Mouse (Mus musculus) limb, embryonic 12.5 days (tissue): ENCODE measurements around the gene 1700086D15Rik. TPM values are rescaled to one million over a fixed set of nuclear protein-coding genes. Genes with fewer than 3 reads are reported as not detected.

ENCODE experiments used
- ATAC-seq: fragments of 200-750 bp; cut with Nextera tagmentation; 2 replicates; pipeline ENCODE4 v1.8.0; 2017; ENCODE audit warnings: low read depth, moderate TSS enrichment; ENCODE audit not compliant: insufficient number of reproducible peaks, insufficient read depth, low FRiP score, low TSS enrichment
- H3K27ac ChIP-seq: fragments of 300-500 bp; sonication (generic); 2 replicates; pipeline ENCODE4 v1.5.1; 2016; ENCODE audit warnings: mild to moderate bottlenecking, moderate library complexity
- H3K27me3 ChIP-seq: fragments of 300-500 bp; sonication (generic); 2 replicates; pipeline ENCODE4 v1.6.1; 2016; ENCODE audit warnings: mild to moderate bottlenecking, moderate library complexity
- H3K36me3 ChIP-seq: fragments of 300-500 bp; sonication (generic); 2 replicates; pipeline ENCODE4 v1.6.1; 2016; ENCODE audit warnings: mild to moderate bottlenecking, moderate library complexity
- H3K4me1 ChIP-seq: fragments of 300-500 bp; sonication (generic); replicated peaks from 2 replicates; pipeline ENCODE4 v1.6.1; 2016
- H3K4me2 ChIP-seq: fragments of 300-500 bp; sonication (generic); 2 replicates; pipeline ENCODE4 v1.6.1; 2016; ENCODE audit warnings: mild to moderate bottlenecking, moderate library complexity
- H3K4me3 ChIP-seq: fragments of 300-500 bp; sonication (generic); replicated peaks from 2 replicates; pipeline ENCODE4 v1.5.1; 2016; ENCODE audit warnings: mild to moderate bottlenecking
- H3K9ac ChIP-seq: fragments of 300-500 bp; sonication (generic); replicated peaks from 2 replicates; pipeline ENCODE4 v1.6.1; 2016; ENCODE audit warnings: mild to moderate bottlenecking, moderate library complexity
- H3K9me3 ChIP-seq: fragments of 300-500 bp; sonication (generic); 2 replicates; pipeline ENCODE4 v1.6.1; 2016; ENCODE audit warnings: mild to moderate bottlenecking, moderate library complexity
- WGBS: fragments of 180-500 bp; shearing (Covaris S2); methylation state at CpG from one replicate; pipeline ENCODE4 v1.1.7; 2016; 5-methylcytosine and 5-hydroxymethylcytosine counted together
- polyA plus RNA-seq: library from polyadenylated mRNA; unstranded; fragments of >200 nt; fragmentation: Nextera tagmentation; extraction: Ambion mirVana; gene quantifications from 2 replicates; pipeline ENCODE4 v1.2.1, GENCODE M21; 2016

Gene 1700086D15Rik
- polyA plus RNA-seq, 1 experiment from 2014 or later: not detected

- peak; percentile 49 for ATAC-seq
- Histone ChIP-seq H3K27me3 (peaks cover 32% of the 10 kb centered on the region), H3K4me2 (peak overlapping the region; percentile 94), H3K4me3 (peak overlapping the region; percentile 91), H3K36me3 (no peaks in the 10 kb centered on the region), H3K9ac (peak overlapping the region; percentile 83), H3K9me3 (0 out of 2 replicates have a peak, but pooled peaks cover 4% of the 10 kb centered on the region), H3K27ac (no peak overlapping the region), H3K4me1 (peaks cover 14% of the 10 kb centered on the region)
- WGBS: under 1% methylated on average over 49 of the region's 49 CpGs
These were observed 2.4 kb upstream of the 1700086D15Rik start for GRCm38 (mm10) chr11:65161881-65162766.

DNA sequence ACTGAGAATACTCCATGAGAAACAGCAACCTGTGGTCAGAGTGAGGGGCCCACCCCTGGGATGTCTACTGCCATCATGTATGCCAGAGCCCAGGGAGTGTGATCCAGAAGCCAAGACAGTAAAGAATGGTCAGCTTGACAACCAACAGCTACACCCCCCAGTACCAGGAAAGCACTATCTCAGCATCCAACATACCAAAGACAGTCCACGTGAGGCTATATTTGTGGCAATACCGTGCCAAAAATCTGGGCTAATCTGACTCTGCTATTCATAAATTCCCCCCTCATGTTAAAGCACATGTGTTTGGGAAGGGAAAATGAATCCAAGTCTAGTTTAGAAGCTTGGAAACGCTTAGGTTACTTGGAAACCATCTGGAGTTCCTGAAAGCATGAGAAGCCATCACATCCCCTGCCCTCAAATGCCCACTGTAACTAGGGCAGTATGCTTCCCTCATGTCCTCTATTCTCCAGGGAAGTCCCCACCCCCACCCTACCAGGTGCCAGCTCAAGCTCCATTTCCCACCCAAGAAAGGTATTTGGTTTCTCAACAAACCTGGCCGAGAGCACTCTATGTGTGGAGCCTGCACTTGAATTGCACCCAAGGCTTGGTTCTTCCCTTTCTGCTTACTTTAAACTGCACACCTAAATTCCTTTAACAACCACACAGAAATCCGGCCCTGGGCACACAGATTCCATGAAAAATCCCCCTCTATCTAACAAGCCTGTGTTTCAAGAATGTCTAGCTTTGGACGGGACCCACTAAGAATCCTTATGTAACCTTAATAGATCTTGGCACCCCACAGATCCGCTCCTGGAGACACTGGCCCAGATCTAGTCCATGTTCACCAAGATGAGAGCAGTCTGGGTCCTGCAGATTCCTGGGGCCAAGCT, 1.5 kb upstream of the 1700086D15Rik start:
- Histone ChIP-seq H3K9me3 (0 out of 2 replicates have a peak, but pooled peaks cover 4% of the 10 kb centered on the region), H3K4me1 (peaks cover 14% of the 10 kb centered on the region), H3K36me3 (no peaks in the 10 kb centered on the region), H3K27ac (no peak overlapping the region), H3K27me3 (peaks cover 32% of the 10 kb centered on the region), H3K9ac (peak overlapping the region; percentile 83; the same call in 1 of the 2 replicates), H3K4me3 (peak overlapping the region; percentile 91; the same call in 1 of the 2 replicates), H3K4me2 (peak overlapping the region; percentile 94)
- no peak for ATAC-seq
- 55% methylated on average over 7 of the region's 7 CpGs for WGBS

GRCm38 (mm10) chr11:65158658-65158990, 1.1 kb downstream of the 1700086D15Rik start:
- H3K4me1 ChIP-seq: peaks cover 14% of the 10 kb centered on the region
- no peak overlapping the region for H3K4me2 ChIP-seq
- H3K36me3 ChIP-seq: no peaks in the 10 kb centered on the region
- no peak overlapping the region for H3K4me3 ChIP-seq
- H3K9ac ChIP-seq: no peak overlapping the region
- no peak overlapping the region for H3K27ac ChIP-seq
- no peak for ATAC-seq
- H3K27me3 ChIP-seq: peaks cover 32% of the 10 kb centered on the region
- WGBS: 94% methylated on average over 5 of the region's 5 CpGs
- 0 out of 2 replicates have a peak, but pooled peaks cover 4% of the 10 kb centered on the region for H3K9me3 ChIP-seq

- Histone ChIP-seq H3K27ac (no peak overlapping the region), H3K9ac (no peak overlapping the region), H3K36me3 (no peaks in the 10 kb centered on the region), H3K4me2 (no peak overlapping the region), H3K9me3 (0 out of 2 replicates have a peak, but pooled peaks cover 4% of the 10 kb centered on the region), H3K27me3 (peaks cover 29% of the 10 kb centered on the region), H3K4me3 (no peak overlapping the region), H3K4me1 (peaks cover 14% of the 10 kb centered on the region)
- ATAC-seq: no peak
- WGBS: 87% methylated on average over 20 of the region's 20 CpGs
These were observed 1.6 kb downstream of the 1700086D15Rik start for GRCm38 (mm10) chr11:65157966-65158657.

DNA sequence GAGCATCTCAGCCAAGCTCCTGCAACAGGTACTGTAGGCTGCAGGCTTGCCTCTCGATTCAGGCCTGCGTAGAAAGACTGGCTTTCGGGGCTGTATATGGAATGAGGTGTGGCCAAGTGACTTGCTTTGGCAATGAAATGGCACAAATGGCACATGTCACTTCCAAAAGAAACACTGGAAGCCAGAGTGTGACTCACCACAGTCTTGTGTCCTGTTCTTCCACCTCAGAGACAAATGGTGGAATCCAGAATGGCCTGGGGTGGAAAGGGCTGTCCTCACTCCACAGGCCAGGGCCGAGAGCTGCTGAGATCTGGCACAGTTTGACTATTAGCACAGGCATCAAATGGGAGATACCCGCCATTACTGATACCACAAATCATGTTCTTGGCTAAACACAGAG, 6.7 kb downstream of the 1700086D15Rik start:
- no peak for ATAC-seq
- Histone ChIP-seq H3K27ac (no peak overlapping the region), H3K4me1 (no peaks in the 10 kb centered on the region; the same call in none of the 2 replicates), H3K4me3 (no peak overlapping the region), H3K4me2 (no peak overlapping the region), H3K9me3 (no peaks in the 10 kb centered on the region), H3K9ac (no peak overlapping the region), H3K36me3 (no peaks in the 10 kb centered on the region), H3K27me3 (no peaks in the 10 kb centered on the region)
- WGBS: 68% methylated on average over 5 of the region's 5 CpGs

- Histone ChIP-seq H3K9ac (no peak overlapping the region), H3K36me3 (no peaks in the 10 kb centered on the region), H3K9me3 (no peaks in the 10 kb centered on the region), H3K27ac (no peak overlapping the region), H3K4me3 (no peak overlapping the region), H3K27me3 (no peaks in the 10 kb centered on the region), H3K4me2 (no peak overlapping the region), H3K4me1 (peaks cover 2% of the 10 kb centered on the region; the same call in 1 of the 2 replicates)
- ATAC-seq: no peak
- WGBS: 83% methylated on average over 7 of the region's 7 CpGs
These were observed 11.2 kb downstream of the 1700086D15Rik start for GRCm38 (mm10) chr11:65148441-65148840.

DNA sequence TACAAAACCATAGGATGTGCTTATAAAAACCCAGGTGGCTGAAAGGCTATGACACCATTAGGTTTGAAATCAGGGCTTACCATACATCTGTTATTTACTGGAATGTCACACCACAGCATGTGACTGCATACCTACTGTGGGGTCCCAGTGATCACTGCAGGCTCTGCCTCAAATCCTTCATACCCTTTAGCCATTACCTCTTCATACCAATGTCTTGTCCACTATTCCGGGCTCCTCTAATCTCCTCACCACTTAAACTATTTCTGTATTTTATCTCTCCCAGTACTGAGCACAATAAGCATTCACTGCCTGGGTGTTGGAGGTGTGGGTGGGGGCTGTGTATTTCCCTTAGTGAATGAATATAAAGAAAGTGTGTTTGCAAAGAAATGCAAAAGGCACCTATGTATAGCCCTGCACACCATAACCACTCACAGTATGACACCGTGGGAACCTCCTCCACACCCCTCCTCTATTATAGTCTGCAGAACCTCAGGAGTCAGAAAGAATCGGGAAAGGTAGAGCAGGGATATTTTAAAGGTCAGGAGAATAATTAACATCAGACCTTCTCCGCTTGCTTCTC, 16.8 kb downstream of the 1700086D15Rik start:
- Histone ChIP-seq H3K36me3 (no peaks in the 10 kb centered on the region), H3K4me2 (no peak overlapping the region), H3K27me3 (no peaks in the 10 kb centered on the region), H3K9me3 (no peaks in the 10 kb centered on the region), H3K27ac (no peak overlapping the region), H3K4me1 (0 out of 2 replicates have a peak, but pooled peaks cover 2% of the 10 kb centered on the region), H3K9ac (no peak overlapping the region), H3K4me3 (no peak overlapping the region)
- ATAC-seq: no peak
- 73% methylated on average over 4 of the region's 4 CpGs for WGBS

DNA sequence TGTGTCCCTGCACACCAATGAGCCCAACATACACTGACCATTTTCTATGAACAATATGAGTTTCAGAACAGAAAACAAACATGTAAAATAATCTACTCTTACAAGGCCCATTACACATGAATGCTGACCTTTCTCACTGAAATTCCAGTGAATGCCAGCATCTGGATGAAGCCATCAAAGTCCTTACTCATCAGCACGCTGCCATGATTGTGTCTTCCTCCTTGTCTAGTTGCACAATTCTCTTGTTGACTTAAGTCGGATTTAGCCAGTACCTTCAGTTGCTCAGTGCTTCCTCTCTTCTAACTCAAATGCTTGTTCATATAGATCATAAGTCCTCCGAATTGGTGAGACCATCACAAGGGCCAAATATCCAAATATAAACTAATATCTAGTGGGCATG, 20.7 kb downstream of the 1700086D15Rik start:
- H3K36me3 ChIP-seq: no peaks in the 10 kb centered on the region
- ATAC-seq: no peak
- 0 out of 2 replicates have a peak, but pooled peaks cover 2% of the 10 kb centered on the region for H3K4me1 ChIP-seq
- no peak overlapping the region for H3K4me2 ChIP-seq
- no peak overlapping the region for H3K4me3 ChIP-seq
- no peaks in the 10 kb centered on the region for H3K9me3 ChIP-seq
- no peaks in the 10 kb centered on the region for H3K27me3 ChIP-seq
- 92% methylated on average over 3 of the region's 3 CpGs for WGBS
- no peak overlapping the region for H3K27ac ChIP-seq
- H3K9ac ChIP-seq: no peak overlapping the region

- Histone ChIP-seq H3K27ac (no peak overlapping the region), H3K4me2 (no peak overlapping the region), H3K4me3 (no peak overlapping the region), H3K36me3 (no peaks in the 10 kb centered on the region), H3K9me3 (no peaks in the 10 kb centered on the region), H3K9ac (no peak overlapping the region), H3K27me3 (no peaks in the 10 kb centered on the region), H3K4me1 (no peaks in the 10 kb centered on the region)
- WGBS: 86% methylated on average over 2 of the region's 2 CpGs
- ATAC-seq: no peak
These were observed 22.5 kb downstream of the 1700086D15Rik start for GRCm38 (mm10) chr11:65137145-65137652.

DNA sequence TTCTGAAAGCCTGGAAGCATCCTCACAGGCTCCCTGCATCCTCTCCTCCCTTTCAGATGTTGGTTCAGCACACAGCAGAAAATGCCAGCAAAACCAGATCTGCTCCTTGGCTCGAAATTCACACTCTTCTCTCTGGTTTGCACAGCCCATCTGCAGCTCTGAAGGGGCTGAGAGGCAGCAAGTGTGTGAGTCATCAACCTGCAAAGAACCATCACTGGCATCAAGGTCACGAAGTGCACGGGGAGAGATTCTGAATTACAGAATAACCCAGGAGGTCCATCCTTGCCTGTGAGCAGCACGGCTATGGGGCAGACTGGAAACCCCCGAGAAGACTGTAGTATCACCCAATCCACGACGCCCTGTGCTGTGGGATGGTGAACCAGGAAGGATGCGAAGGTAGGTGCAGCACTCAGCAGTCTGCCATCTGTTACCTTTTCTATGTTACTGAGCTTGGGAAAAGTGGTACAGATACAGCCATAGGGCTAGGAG, 24.4 kb downstream of the 1700086D15Rik start:
- H3K4me2 ChIP-seq: no peak overlapping the region
- H3K4me1 ChIP-seq: no peaks in the 10 kb centered on the region
- H3K4me3 ChIP-seq: no peak overlapping the region
- ATAC-seq: no peak
- H3K36me3 ChIP-seq: no peaks in the 10 kb centered on the region
- no peaks in the 10 kb centered on the region for H3K9me3 ChIP-seq
- no peaks in the 10 kb centered on the region for H3K27me3 ChIP-seq
- H3K27ac ChIP-seq: no peak overlapping the region
- H3K9ac ChIP-seq: no peak overlapping the region
- 83% methylated on average over 8 of the region's 8 CpGs for WGBS
